Mouse (Mus musculus) intestine, embryonic 14.5 days (tissue): ENCODE measurements around the gene Nol10. TPM values are rescaled to one million over a fixed set of nuclear protein-coding genes. Genes with fewer than 3 reads are reported as not detected.
"Not testable (repeated sequence)": the region's sequence is repeated elsewhere in the genome, so short reads cannot be mapped to it uniquely, and the experiment has no call there.

ENCODE experiments used
- ATAC-seq: fragments of 200-750 bp; cut with Nextera tagmentation; replicated peaks from 2 replicates; pipeline ENCODE4 v1.8.0; 2017; ENCODE audit warnings: low read depth, moderate number of reproducible peaks, moderate TSS enrichment, moderate library complexity; ENCODE audit not compliant: low FRiP score, low TSS enrichment
- DNase-seq: peaks from one replicate; pipeline ENCODE4 v3.0.0-alpha.2; 2018; ENCODE audit warnings: low spot score
- H3K27ac ChIP-seq: fragments of 300-500 bp; sonication (generic); 2 replicates; pipeline ENCODE4 v1.5.1; 2014; ENCODE audit warnings: low read depth, mild to moderate bottlenecking, control low read depth
- H3K27me3 ChIP-seq: fragments of 300-500 bp; sonication (generic); replicated peaks from 2 replicates; pipeline ENCODE4 v1.6.1; 2014; ENCODE audit warnings: low read length, control low read depth; ENCODE audit not compliant: control insufficient read depth, insufficient read depth
- H3K36me3 ChIP-seq: fragments of 300-500 bp; sonication (generic); 2 replicates; pipeline ENCODE4 v1.6.1; 2014; ENCODE audit warnings: low read length, control low read depth; ENCODE audit not compliant: control insufficient read depth, insufficient read depth
- H3K4me1 ChIP-seq: fragments of 300-500 bp; sonication (generic); replicated peaks from 2 replicates; pipeline ENCODE4 v1.6.1; 2014; ENCODE audit warnings: low read length, control low read depth, mixed read lengths; ENCODE audit not compliant: control insufficient read depth, insufficient read depth
- H3K4me2 ChIP-seq: fragments of 300-500 bp; sonication (generic); 2 replicates; pipeline ENCODE4 v1.6.1; 2014; ENCODE audit warnings: low read length
- H3K4me3 ChIP-seq: fragments of 300-500 bp; sonication (generic); 2 replicates; pipeline ENCODE4 v1.5.1; 2014; ENCODE audit warnings: low read depth, low read length, control low read depth, mixed read lengths
- H3K9ac ChIP-seq: fragments of 300-500 bp; sonication (generic); 2 replicates; pipeline ENCODE4 v1.6.1; 2014; ENCODE audit warnings: mild to moderate bottlenecking, low read length
- H3K9me3 ChIP-seq: fragments of 300-500 bp; sonication (generic); 2 replicates; pipeline ENCODE4 v1.6.1; 2016; ENCODE audit warnings: low read length, control low read depth; ENCODE audit not compliant: control insufficient read depth
- WGBS: fragments of 180-500 bp; shearing (Covaris S2); extraction: QIAGEN DNeasy Blood & Tissue Kit; methylation state at CpG from one replicate; pipeline ENCODE4 v1.1.7; 2014; 5-methylcytosine and 5-hydroxymethylcytosine counted together
- polyA plus RNA-seq: library from polyadenylated mRNA; unstranded; fragments of >200 nt; fragmentation: Nextera tagmentation; extraction: Ambion mirVana; gene quantifications from 2 replicates; pipeline ENCODE4 v1.2.1, GENCODE M21; 2014

Gene Nol10
- polyA plus RNA-seq, 1 experiment from 2014 or later: 20.0 TPM

DNA sequence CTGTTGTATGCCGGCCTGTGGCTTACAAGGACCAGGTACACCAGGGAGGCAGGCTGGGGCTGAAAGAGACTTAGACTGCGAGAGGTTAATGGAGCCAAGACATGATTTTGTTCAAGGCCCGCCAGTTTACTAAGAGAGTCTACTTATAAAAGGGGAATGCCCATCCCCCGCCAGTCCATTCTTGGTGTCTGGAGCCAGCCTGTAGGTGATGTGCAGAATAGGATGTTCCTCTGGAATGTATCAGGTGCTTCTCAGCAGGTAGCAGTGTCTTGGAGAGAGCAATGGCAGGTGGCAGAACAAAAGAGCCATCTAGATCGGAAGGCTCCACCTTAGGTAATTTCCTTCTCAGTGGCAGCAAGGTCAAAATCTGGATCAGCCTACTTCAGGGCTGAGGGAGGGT is 116.3 kb downstream of the Nol10 start:
- H3K9ac ChIP-seq, ATAC-seq, H3K27ac ChIP-seq, H3K9me3 ChIP-seq, DNase-seq, H3K27me3 ChIP-seq, H3K36me3 ChIP-seq, H3K4me2 ChIP-seq, H3K4me1 ChIP-seq, H3K4me3 ChIP-seq: not testable (repeated sequence)
- WGBS: 91% methylated on average over 5 of the region's 5 CpGs

GRCm38 (mm10) chr12:17466791-17467190 is 118.5 kb downstream of the Nol10 start:
- H3K4me3 ChIP-seq: no peak overlapping the region
- DNase-seq: no peak
- H3K9me3 ChIP-seq: no peaks in the 10 kb centered on the region
- H3K27me3 ChIP-seq: no peaks in the 10 kb centered on the region
- no peak overlapping the region for H3K27ac ChIP-seq
- no peak overlapping the region for H3K9ac ChIP-seq
- WGBS: 86% methylated on average over 4 of the region's 4 CpGs
- ATAC-seq: no peak
- H3K4me1 ChIP-seq: no peaks in the 10 kb centered on the region
- no peak overlapping the region for H3K4me2 ChIP-seq
- no peaks in the 10 kb centered on the region for H3K36me3 ChIP-seq

DNA sequence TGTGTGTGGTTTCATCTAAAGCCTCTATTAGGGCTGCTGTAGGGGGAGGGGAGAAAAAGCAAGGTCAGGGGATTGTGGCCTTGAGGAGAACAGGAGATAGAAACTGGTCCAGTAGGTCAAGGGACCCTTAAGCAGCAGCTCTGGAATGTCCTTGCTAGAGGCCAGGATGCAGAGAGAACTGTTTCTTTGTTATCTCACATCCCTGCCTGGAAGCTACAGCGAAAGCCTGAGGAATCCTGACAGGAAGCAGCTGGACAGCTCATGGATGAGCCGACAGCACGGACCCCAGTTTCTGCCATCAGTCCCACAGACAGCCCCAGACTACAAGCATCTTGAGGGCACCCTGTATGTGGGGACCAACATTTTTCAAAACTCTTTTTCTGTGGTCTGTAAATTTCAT is 120.1 kb downstream of the Nol10 start:
- Histone ChIP-seq H3K9me3 (no peaks in the 10 kb centered on the region), H3K27ac (no peak overlapping the region), H3K9ac (no peak overlapping the region), H3K36me3 (no peaks in the 10 kb centered on the region), H3K4me2 (no peak overlapping the region), H3K4me1 (no peaks in the 10 kb centered on the region), H3K4me3 (no peak overlapping the region), H3K27me3 (no peaks in the 10 kb centered on the region)
- DNase-seq (peak; percentile 53), ATAC-seq (no peak)
- WGBS: 22% methylated on average over 3 of the region's 3 CpGs

DNA sequence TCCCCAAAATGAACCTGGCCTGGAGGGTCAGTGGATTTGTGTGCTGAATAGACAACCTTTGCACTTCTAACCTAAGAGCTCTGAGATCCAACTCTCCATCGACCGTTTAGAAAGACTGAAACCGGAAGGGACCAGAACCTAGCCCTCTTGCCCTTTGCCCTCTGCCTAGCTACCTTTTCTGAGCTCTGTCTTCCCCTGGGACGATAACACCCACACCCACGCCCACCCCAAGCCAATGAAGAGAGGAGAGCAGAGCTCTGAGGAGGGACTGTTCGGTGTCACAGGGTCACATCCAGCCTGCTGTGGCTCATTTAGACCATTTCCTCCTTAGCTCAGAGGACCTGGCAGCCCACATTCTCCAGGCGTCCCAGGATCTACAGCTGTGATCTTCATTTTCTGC is 121.6 kb downstream of the Nol10 start:
- ATAC-seq: no peak
- H3K4me3 ChIP-seq: no peak overlapping the region
- WGBS: 74% methylated on average over 7 of the region's 7 CpGs

DNA sequence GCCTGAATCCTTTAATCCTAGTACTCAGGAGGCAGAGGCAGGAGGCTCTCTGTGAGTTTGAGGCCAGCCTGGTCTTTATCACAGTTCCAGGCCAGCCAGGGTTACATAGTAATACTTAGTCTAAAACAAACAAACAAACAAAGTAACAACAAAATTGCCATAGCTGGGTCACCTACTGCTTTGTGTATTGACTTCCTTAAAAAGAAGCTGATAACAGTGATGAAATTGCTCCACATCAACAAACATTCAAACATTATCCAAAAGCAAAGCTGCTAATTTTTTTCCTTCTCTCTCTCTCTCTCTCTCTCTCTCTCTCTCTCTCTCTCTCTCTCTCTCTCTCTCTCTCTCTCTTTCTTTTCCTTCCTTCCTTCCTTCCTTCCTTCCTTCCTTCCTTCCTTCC is 122.3 kb downstream of the Nol10 start:
- H3K4me2 ChIP-seq, DNase-seq, H3K9ac ChIP-seq, H3K36me3 ChIP-seq, ATAC-seq, H3K27me3 ChIP-seq, H3K9me3 ChIP-seq, H3K4me3 ChIP-seq, H3K4me1 ChIP-seq, H3K27ac ChIP-seq: not testable (repeated sequence)

More for the DNA sequence above, 121.6 kb downstream of the Nol10 start:
- DNase-seq: no peak
- Histone ChIP-seq H3K27ac (no peak overlapping the region), H3K9ac (no peak overlapping the region), H3K36me3 (no peaks in the 10 kb centered on the region), H3K27me3 (no peaks in the 10 kb centered on the region), H3K9me3 (no peaks in the 10 kb centered on the region), H3K4me1 (no peaks in the 10 kb centered on the region), H3K4me2 (no peak overlapping the region)

DNA sequence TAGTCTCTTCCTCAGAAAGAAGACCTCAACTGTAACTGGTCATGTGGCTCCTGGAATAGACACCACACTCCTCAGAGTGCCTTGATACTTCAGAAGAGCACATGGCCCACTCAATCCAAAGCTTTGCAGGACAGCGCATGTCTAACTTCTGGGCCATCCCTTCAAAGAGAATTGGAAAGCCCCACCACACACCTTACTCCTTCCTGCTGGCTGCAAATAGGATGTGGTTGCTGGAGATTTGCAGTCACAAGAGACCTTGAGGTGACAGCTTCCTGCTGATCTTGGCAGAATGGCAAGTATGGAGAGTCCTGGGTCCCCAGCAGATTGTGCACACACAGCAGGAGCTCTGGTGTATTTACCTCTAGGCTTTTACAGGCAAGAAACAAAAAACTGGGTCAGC is 123.1 kb downstream of the Nol10 start:
- 95% methylated on average over 1 of the region's 1 CpGs for WGBS
- no peaks in the 10 kb centered on the region for H3K4me1 ChIP-seq

GRCm38 (mm10) chr12:17473128-17473527 is 124.9 kb downstream of the Nol10 start:
- no peak overlapping the region for H3K27ac ChIP-seq
- 89% methylated on average over 3 of the region's 3 CpGs for WGBS
- no peaks in the 10 kb centered on the region for H3K9me3 ChIP-seq
- no peaks in the 10 kb centered on the region for H3K36me3 ChIP-seq
- H3K4me1 ChIP-seq: no peaks in the 10 kb centered on the region
- H3K4me2 ChIP-seq: no peak overlapping the region
- H3K4me3 ChIP-seq: no peak overlapping the region
- DNase-seq (peak; percentile 45), ATAC-seq (no peak)
- no peak overlapping the region for H3K9ac ChIP-seq
- H3K27me3 ChIP-seq: no peaks in the 10 kb centered on the region

More for the DNA sequence above, 123.1 kb downstream of the Nol10 start:
- Histone ChIP-seq H3K4me3 (no peak overlapping the region), H3K27ac (no peak overlapping the region), H3K27me3 (no peaks in the 10 kb centered on the region), H3K9ac (no peak overlapping the region), H3K9me3 (no peaks in the 10 kb centered on the region), H3K36me3 (no peaks in the 10 kb centered on the region), H3K4me2 (no peak overlapping the region)
- DNase-seq: peak; percentile 33
- ATAC-seq: no peak

- no peak for ATAC-seq
- 84% methylated on average over 3 of the region's 3 CpGs for WGBS
- no peaks in the 10 kb centered on the region for H3K27me3 ChIP-seq
- no peaks in the 10 kb centered on the region for H3K36me3 ChIP-seq
- no peak overlapping the region for H3K9ac ChIP-seq
- no peaks in the 10 kb centered on the region for H3K9me3 ChIP-seq
- H3K4me1 ChIP-seq: no peaks in the 10 kb centered on the region
- no peak overlapping the region for H3K4me2 ChIP-seq
- DNase-seq: no peak
- H3K27ac ChIP-seq: no peak overlapping the region
- H3K4me3 ChIP-seq: no peak overlapping the region
These were observed 125.6 kb downstream of the Nol10 start for GRCm38 (mm10) chr12:17473862-17474261.

DNA sequence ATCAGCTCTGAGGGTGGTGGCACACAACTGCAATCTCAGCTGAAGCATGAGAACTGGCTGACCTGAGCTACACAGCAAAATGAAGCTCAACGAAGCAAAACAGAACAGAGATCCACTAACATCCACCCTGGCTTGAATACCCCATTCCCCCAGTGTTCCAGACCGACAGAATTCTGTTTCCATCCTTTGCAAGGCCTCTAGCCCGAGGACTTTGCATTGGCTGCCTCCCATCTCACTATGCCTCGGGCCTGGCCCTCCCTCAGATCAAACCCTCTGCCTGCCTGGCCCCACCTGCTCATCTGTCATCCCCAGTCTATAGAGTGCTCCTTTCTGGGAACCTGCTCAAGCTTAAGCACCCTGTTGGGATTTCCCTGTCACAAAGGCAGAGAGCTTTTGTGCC is 126.4 kb downstream of the Nol10 start:
- Histone ChIP-seq H3K9ac (no peak overlapping the region), H3K27me3 (no peaks in the 10 kb centered on the region), H3K4me2 (no peak overlapping the region), H3K4me3 (no peak overlapping the region), H3K36me3 (no peaks in the 10 kb centered on the region), H3K27ac (no peak overlapping the region), H3K4me1 (no peaks in the 10 kb centered on the region), H3K9me3 (no peaks in the 10 kb centered on the region)
- 64% methylated on average over 4 of the region's 4 CpGs for WGBS
- ATAC-seq (no peak), DNase-seq (no peak)
